Mouse (Mus musculus) liver, adult 2 months (tissue): ENCODE data around the gene Nup88. TPM values are rescaled to one million over a fixed set of nuclear protein-coding genes. Genes with fewer than 3 reads are reported as not detected.

Experiments used
- DNase-seq: peaks from one replicate; pipeline ENCODE4 v3.0.0-alpha.2; 2011; ENCODE audit warnings: low read depth, low spot score; ENCODE audit errors: extremely low read depth
- H3K27ac ChIP-seq: fragments of 200-500 bp; replicated peaks from 2 replicates; pipeline ENCODE4 v1.5.1; 2012; ENCODE audit warnings: low read depth, mild to moderate bottlenecking, control low read depth, inconsistent platforms, low read length; ENCODE audit not compliant: insufficient read depth
- H3K27me3 ChIP-seq: fragments of 200-500 bp; 2 replicates; pipeline ENCODE4 v1.6.1; 2012; ENCODE audit warnings: mild to moderate bottlenecking, moderate library complexity, low read length, inconsistent platforms; ENCODE audit not compliant: control insufficient read depth, insufficient read depth
- H3K36me3 ChIP-seq: fragments of 200-500 bp; 2 replicates; pipeline ENCODE4 v1.6.1; 2012; ENCODE audit warnings: low read length, inconsistent platforms; ENCODE audit not compliant: control insufficient read depth, insufficient read depth
- H3K4me1 ChIP-seq: fragments of 200-500 bp; 2 replicates; pipeline ENCODE4 v1.6.1; 2011; ENCODE audit warnings: low read length; ENCODE audit not compliant: control insufficient read depth, insufficient read depth
- H3K4me3 ChIP-seq: fragments of 200-500 bp; 2 replicates; pipeline ENCODE4 v1.5.1; 2011; ENCODE audit warnings: low read depth, mild to moderate bottlenecking, control low read depth, low read length, moderate library complexity; ENCODE audit not compliant: insufficient read depth
- H3K79me2 ChIP-seq: fragments of 200-500 bp; 2 replicates; pipeline ENCODE4 v1.6.1; 2012; ENCODE audit warnings: inconsistent platforms, mild to moderate bottlenecking, low read length, moderate library complexity; ENCODE audit not compliant: control insufficient read depth, insufficient read depth
- H3K9ac ChIP-seq: fragments of 200-500 bp; 2 replicates; pipeline ENCODE4 v1.6.1; 2012; ENCODE audit warnings: low read depth, mild to moderate bottlenecking, control low read depth, inconsistent platforms, low read length
- CTCF ChIP-seq: fragments of 200-500 bp; IDR thresholded peaks from 2 replicates; pipeline ENCODE4 v1.5.1; 2011; ENCODE audit warnings: low read depth, low read length, control low read depth
- POLR2A ChIP-seq: fragments of 200-500 bp; IDR thresholded peaks from 2 replicates; pipeline ENCODE4 v1.6.1; 2011; ENCODE audit warnings: low read length, control low read depth; ENCODE audit not compliant: insufficient read depth; ENCODE audit errors: extremely low read depth
- WGBS: fragments of 180-500 bp; shearing (Covaris S2); methylation state at CpG from one replicate; pipeline ENCODE4 v1.1.7; 2018; 5-methylcytosine and 5-hydroxymethylcytosine counted together
- polyA plus RNA-seq: library from polyadenylated mRNA; depleted of rRNA; stranded (reverse); fragments of >200 nt; gene quantifications from 2 replicates; pipeline ENCODE4 v1.2.3, GENCODE M21; 2012
- total RNA-seq: library from RNA; depleted of rRNA; stranded (reverse); fragments of >200 nt; gene quantifications from 2 replicates; pipeline ENCODE4 v1.2.3, GENCODE M21; 2014

The Nup88 gene
- total and polyA plus RNA-seq, 2 experiments: 14.3 to 28.9 TPM

DNA sequence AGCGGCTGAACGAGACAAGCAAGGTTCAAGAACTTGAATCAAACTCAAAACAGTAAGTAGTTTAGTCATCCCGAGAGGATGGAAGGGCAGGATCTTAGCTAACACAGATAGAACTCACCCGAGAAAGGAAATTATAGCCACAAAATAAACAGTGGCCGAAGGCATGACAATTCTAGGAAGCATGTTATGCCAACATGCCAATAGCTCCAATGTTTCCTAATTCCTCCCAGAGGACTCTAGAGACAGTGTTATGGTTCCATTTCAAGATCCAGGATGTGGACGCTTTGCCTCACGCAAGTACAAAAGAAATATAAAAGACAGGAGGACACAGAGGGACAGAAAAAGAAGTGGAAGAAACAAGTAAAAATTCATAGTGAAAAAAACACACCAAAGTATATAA, 38.1 kb upstream of the Nup88 start:
- Histone ChIP-seq H3K4me3 (no peak overlapping the region), H3K79me2 (peaks cover under 1% of the 10 kb centered on the region; the same call in 1 of the 2 replicates), H3K36me3 (peaks cover 38% of the 10 kb centered on the region), H3K27ac (peak overlapping the region; percentile 59; the same call in 1 of the 2 replicates), H3K27me3 (no peaks in the 10 kb centered on the region), H3K9ac (no peak overlapping the region), H3K4me1 (peaks cover 21% of the 10 kb centered on the region)
- TF ChIP-seq CTCF (no peak), POLR2A (no peak)
- peak; percentile 28 for DNase-seq
- WGBS: 45% methylated on average over 7 of the region's 7 CpGs

DNA sequence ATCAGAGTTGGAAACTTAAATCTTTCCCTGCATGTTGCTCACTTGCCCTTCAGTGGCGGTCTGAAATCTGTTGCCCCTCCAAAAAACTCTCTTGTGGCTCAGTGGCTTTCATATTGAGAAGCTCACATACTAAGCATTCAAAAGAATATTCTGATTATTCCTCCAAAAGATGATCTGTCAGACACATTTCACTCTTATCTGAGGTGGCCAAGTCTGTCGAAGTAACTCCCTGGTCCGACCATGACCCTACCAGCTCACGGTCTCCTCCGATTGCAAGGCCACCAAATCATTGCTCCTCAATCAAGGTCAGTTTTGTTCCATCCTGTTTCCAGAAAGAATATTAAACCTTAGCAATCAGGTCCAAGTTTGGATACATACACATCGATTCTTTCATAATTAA, 37.3 kb upstream of the Nup88 start:
- 51% methylated on average over 6 of the region's 6 CpGs for WGBS
- H3K79me2 ChIP-seq: peaks cover 7% of the 10 kb centered on the region; the same call in 1 of the 2 replicates
- H3K27ac ChIP-seq: peak overlapping the region; percentile 67
- TF ChIP-seq CTCF: no peak
- no peak for TF ChIP-seq POLR2A
- H3K9ac ChIP-seq: no peak overlapping the region
- peaks cover 23% of the 10 kb centered on the region for H3K4me1 ChIP-seq
- peaks cover 37% of the 10 kb centered on the region for H3K36me3 ChIP-seq
- DNase-seq: peak; percentile 40
- no peak overlapping the region for H3K4me3 ChIP-seq
- no peaks in the 10 kb centered on the region for H3K27me3 ChIP-seq

DNA sequence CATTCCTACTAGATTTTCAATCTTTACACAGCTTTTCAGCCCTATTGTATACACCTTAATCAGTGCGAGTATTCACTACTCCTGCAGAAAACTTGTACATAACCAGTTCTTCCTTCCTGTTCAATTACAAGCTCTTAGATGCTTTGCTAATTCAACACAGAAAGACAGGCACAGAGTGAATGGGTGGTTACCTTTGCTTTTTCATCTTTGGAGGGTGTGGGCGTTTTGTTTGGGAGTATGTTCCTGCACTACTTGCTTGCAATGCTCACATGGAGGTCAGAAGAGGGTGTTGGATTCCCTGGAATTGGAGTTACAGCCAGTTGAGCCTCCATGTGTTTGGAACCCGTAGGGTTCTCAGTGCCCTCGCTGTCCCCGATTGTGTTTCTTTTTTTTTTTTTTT, 35.3 kb upstream of the Nup88 start:
- peak overlapping the region; percentile 64 for H3K27ac ChIP-seq
- peaks cover 23% of the 10 kb centered on the region for H3K36me3 ChIP-seq
- peak; percentile 53 for DNase-seq
- WGBS: 28% methylated on average over 5 of the region's 5 CpGs
- H3K4me1 ChIP-seq: peaks cover 22% of the 10 kb centered on the region
- no peaks in the 10 kb centered on the region for H3K27me3 ChIP-seq
- TF ChIP-seq POLR2A (no peak), CTCF (no peak)
- peaks cover 7% of the 10 kb centered on the region; the same call in 1 of the 2 replicates for H3K79me2 ChIP-seq
- no peak overlapping the region for H3K4me3 ChIP-seq
- H3K9ac ChIP-seq: no peak overlapping the region

DNA sequence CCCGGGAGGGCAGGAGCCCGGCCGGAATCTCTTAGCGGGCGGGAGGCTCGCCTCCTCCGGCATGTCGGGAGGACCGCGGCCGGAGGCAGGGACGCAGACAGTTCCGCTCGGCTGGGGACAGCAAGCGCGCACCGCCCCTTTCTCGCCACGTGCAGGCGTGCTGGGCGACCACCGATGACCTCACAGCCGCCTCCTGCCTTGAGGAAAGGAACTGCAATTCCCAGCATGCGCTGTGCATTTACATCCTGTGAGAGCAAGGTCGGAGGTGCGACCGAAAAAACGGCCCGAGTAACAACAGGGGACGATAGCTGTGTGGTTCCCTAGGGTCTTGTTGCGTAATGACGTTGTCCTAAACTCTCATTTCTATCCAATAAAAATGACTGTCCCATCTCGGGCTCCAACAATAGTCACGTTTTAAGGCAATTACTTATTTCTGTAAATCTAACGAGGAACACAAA, 34.6 kb upstream of the Nup88 start, which contains the start of gene Dhx33:
Gene Dhx33 (minus strand): TSS at position 122 of the 458 bp plus-strand sequence.
- Histone ChIP-seq H3K27ac (peak within 1 kb of the TSS; percentile 64), H3K4me3 (peak within 1 kb of the TSS; percentile 75), H3K79me2 (peaks cover 7% of the 10 kb centered on the region; the same call in 1 of the 2 replicates), H3K27me3 (no peaks in the 10 kb centered on the region), H3K9ac (peak within 1 kb of the TSS; percentile 75), H3K36me3 (peaks cover 21% of the 10 kb centered on the region), H3K4me1 (peaks cover 19% of the 10 kb centered on the region)
- 0 out of 2 replicates have a peak, but pooled peaks have one; percentile 43 for TF ChIP-seq POLR2A
- 0 out of 2 replicates have a peak, but pooled peaks have one; percentile 7 for TF ChIP-seq CTCF
- WGBS: under 1% methylated on average over 35 of the region's 35 CpGs
- peak; percentile 98 for DNase-seq

DNA sequence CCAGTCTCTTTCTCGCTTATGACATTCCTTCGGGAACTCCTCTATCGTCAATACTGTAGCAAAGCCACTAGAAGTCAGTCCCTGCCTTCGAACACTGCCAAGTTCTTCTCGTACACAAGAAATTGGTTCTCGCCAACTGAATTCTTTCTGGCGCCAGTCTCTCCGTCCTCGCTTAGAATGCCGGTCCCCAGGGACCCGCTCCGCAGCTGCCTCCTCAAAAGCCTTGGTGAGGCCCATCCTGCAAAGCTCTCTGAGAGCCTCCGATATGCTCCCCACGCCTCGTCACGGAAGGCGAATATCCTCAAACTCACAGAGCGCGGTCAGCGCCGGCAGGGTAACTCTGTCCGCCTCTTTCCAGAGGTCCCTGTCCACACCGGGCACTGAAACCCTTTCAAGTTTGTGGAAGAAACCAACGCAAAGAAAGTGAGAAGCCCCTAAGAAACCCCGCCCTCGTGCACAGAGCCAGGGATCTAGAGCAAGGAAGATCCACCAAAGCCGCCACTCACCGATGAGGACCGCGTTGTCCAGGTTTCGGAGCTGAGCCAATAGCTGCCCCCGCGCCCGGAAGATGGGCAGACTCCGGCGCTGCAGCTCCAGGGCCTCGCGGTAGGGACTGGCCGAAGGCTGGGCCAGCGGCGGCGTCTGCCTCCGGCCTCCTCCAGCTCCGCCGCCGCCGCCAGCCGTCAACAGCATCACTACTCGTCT, 34.0 kb upstream of the Nup88 start:
- H3K36me3 ChIP-seq: peaks cover 21% of the 10 kb centered on the region
- peak; percentile 53 for DNase-seq
- H3K4me1 ChIP-seq: peaks cover 16% of the 10 kb centered on the region
- TF ChIP-seq CTCF (no peak), POLR2A (no peak)
- peaks cover 7% of the 10 kb centered on the region; the same call in 1 of the 2 replicates for H3K79me2 ChIP-seq
- peak overlapping the region; percentile 75 for H3K9ac ChIP-seq
- under 1% methylated on average over 49 of the region's 49 CpGs for WGBS
- peak overlapping the region; percentile 75 for H3K4me3 ChIP-seq
- peak overlapping the region; percentile 57 for H3K27ac ChIP-seq
- no peaks in the 10 kb centered on the region for H3K27me3 ChIP-seq
